Mouse (Mus musculus) liver, embryonic 15.5 days (tissue): ENCODE results near the gene Mast4. TPM values are rescaled to one million over a fixed set of nuclear protein-coding genes. Genes with fewer than 3 reads are reported as not detected.

Source experiments
- ATAC-seq: fragments of 200-750 bp; cut with Nextera tagmentation; 2 replicates; pipeline ENCODE4 v1.8.0; 2017; ENCODE audit warnings: moderate number of reproducible peaks, mild to moderate bottlenecking, moderate library complexity; ENCODE audit not compliant: insufficient read depth
- H3K27ac ChIP-seq: fragments of 300-500 bp; sonication (generic); replicated peaks from 2 replicates; pipeline ENCODE4 v1.5.1; 2015; ENCODE audit warnings: mild to moderate bottlenecking, inconsistent platforms
- H3K27me3 ChIP-seq: fragments of 300-500 bp; sonication (generic); 2 replicates; pipeline ENCODE4 v1.6.1; 2015; ENCODE audit warnings: mild to moderate bottlenecking, inconsistent platforms
- H3K36me3 ChIP-seq: fragments of 300-500 bp; sonication (generic); replicated peaks from 2 replicates; pipeline ENCODE4 v1.6.1; 2015; ENCODE audit warnings: moderate library complexity, mild to moderate bottlenecking, inconsistent platforms
- H3K4me1 ChIP-seq: fragments of 300-500 bp; sonication (generic); replicated peaks from 2 replicates; pipeline ENCODE4 v1.6.1; 2015; ENCODE audit warnings: inconsistent platforms
- H3K4me2 ChIP-seq: fragments of 300-500 bp; sonication (generic); 2 replicates; pipeline ENCODE4 v1.6.1; 2015; ENCODE audit warnings: moderate library complexity, mild to moderate bottlenecking, inconsistent platforms
- H3K4me3 ChIP-seq: fragments of 300-500 bp; sonication (generic); replicated peaks from 2 replicates; pipeline ENCODE4 v1.5.1; 2015; ENCODE audit warnings: mild to moderate bottlenecking, inconsistent platforms
- H3K9ac ChIP-seq: fragments of 300-500 bp; sonication (generic); 2 replicates; pipeline ENCODE4 v1.6.1; 2015; ENCODE audit warnings: moderate library complexity, mild to moderate bottlenecking, inconsistent platforms
- H3K9me3 ChIP-seq: fragments of 300-500 bp; sonication (generic); replicated peaks from 2 replicates; pipeline ENCODE4 v1.6.1; 2016; ENCODE audit warnings: inconsistent platforms
- WGBS: fragments of 180-500 bp; shearing (Covaris S2); methylation state at CpG from one replicate; pipeline ENCODE4 v1.1.7; 2015; ENCODE audit warnings: mixed read lengths; ENCODE audit not compliant: insufficient replicate concordance; 5-methylcytosine and 5-hydroxymethylcytosine counted together
- polyA plus RNA-seq: library from polyadenylated mRNA; unstranded; fragments of >200 nt; fragmentation: Nextera tagmentation; extraction: Ambion mirVana; gene quantifications from 2 replicates; pipeline ENCODE4 v1.2.1, GENCODE M21; 2015

The Mast4 gene
- polyA plus RNA-seq, 1 experiment from 2014 or later: 2.1 TPM

GRCm38 (mm10) chr13:103262061-103262460 is 72.2 kb downstream of the Mast4 start:
- Histone ChIP-seq H3K36me3 (no peaks in the 10 kb centered on the region), H3K9me3 (0 out of 2 replicates have a peak, but pooled peaks cover 3% of the 10 kb centered on the region), H3K27ac (no peak overlapping the region), H3K27me3 (no peaks in the 10 kb centered on the region), H3K9ac (no peak overlapping the region), H3K4me3 (no peak overlapping the region), H3K4me1 (no peaks in the 10 kb centered on the region), H3K4me2 (no peak overlapping the region)
- ATAC-seq: no peak
- 60% methylated on average over 3 of the region's 3 CpGs for WGBS

GRCm38 (mm10) chr13:103260414-103260813 is 73.9 kb downstream of the Mast4 start:
- 64% methylated on average over 3 of the region's 3 CpGs for WGBS
- no peaks in the 10 kb centered on the region for H3K27me3 ChIP-seq
- H3K27ac ChIP-seq: no peak overlapping the region
- H3K9ac ChIP-seq: no peak overlapping the region
- H3K4me3 ChIP-seq: no peak overlapping the region
- ATAC-seq: no peak
- no peaks in the 10 kb centered on the region for H3K4me1 ChIP-seq
- 0 out of 2 replicates have a peak, but pooled peaks cover 3% of the 10 kb centered on the region for H3K9me3 ChIP-seq
- H3K36me3 ChIP-seq: no peaks in the 10 kb centered on the region
- no peak overlapping the region for H3K4me2 ChIP-seq

- Histone ChIP-seq H3K27me3 (no peaks in the 10 kb centered on the region), H3K4me2 (no peak overlapping the region), H3K27ac (no peak overlapping the region), H3K4me3 (no peak overlapping the region), H3K4me1 (no peaks in the 10 kb centered on the region), H3K36me3 (no peaks in the 10 kb centered on the region), H3K9me3 (no peaks in the 10 kb centered on the region), H3K9ac (no peak overlapping the region)
- no peak for ATAC-seq
- WGBS: 47% methylated on average over 3 of the region's 3 CpGs
Observed at GRCm38 (mm10) chr13:103258106-103258505, 76.2 kb downstream of the Mast4 start.

- no peak for ATAC-seq
- no peaks in the 10 kb centered on the region for H3K27me3 ChIP-seq
- 51% methylated on average over 3 of the region's 3 CpGs for WGBS
- no peaks in the 10 kb centered on the region for H3K9me3 ChIP-seq
- no peak overlapping the region for H3K27ac ChIP-seq
- H3K9ac ChIP-seq: no peak overlapping the region
- H3K36me3 ChIP-seq: no peaks in the 10 kb centered on the region
- no peak overlapping the region for H3K4me3 ChIP-seq
- H3K4me1 ChIP-seq: no peaks in the 10 kb centered on the region
- H3K4me2 ChIP-seq: no peak overlapping the region
Observed at GRCm38 (mm10) chr13:103254861-103255260, 79.4 kb downstream of the Mast4 start.

GRCm38 (mm10) chr13:103253077-103253476 is 81.2 kb downstream of the Mast4 start:
- H3K9ac ChIP-seq: no peak overlapping the region
- no peak overlapping the region for H3K4me2 ChIP-seq
- no peaks in the 10 kb centered on the region for H3K9me3 ChIP-seq
- no peaks in the 10 kb centered on the region for H3K27me3 ChIP-seq
- no peak overlapping the region for H3K27ac ChIP-seq
- ATAC-seq: no peak
- no peak overlapping the region for H3K4me3 ChIP-seq
- H3K4me1 ChIP-seq: no peaks in the 10 kb centered on the region
- H3K36me3 ChIP-seq: no peaks in the 10 kb centered on the region
- 72% methylated on average over 6 of the region's 6 CpGs for WGBS

- WGBS: 42% methylated on average over 14 of the region's 14 CpGs
- Histone ChIP-seq H3K27me3 (no peaks in the 10 kb centered on the region), H3K4me2 (no peak overlapping the region), H3K9ac (no peak overlapping the region), H3K4me3 (no peak overlapping the region), H3K36me3 (no peaks in the 10 kb centered on the region), H3K9me3 (no peaks in the 10 kb centered on the region), H3K27ac (no peak overlapping the region), H3K4me1 (no peaks in the 10 kb centered on the region)
- no peak for ATAC-seq
Observed at GRCm38 (mm10) chr13:103248102-103249054, 85.9 kb downstream of the Mast4 start.

GRCm38 (mm10) chr13:103246973-103247718 is 87.2 kb downstream of the Mast4 start:
- Histone ChIP-seq H3K27me3 (no peaks in the 10 kb centered on the region), H3K4me2 (no peak overlapping the region), H3K9me3 (no peaks in the 10 kb centered on the region), H3K4me1 (no peaks in the 10 kb centered on the region), H3K4me3 (no peak overlapping the region), H3K27ac (no peak overlapping the region), H3K9ac (no peak overlapping the region), H3K36me3 (no peaks in the 10 kb centered on the region)
- ATAC-seq: no peak
- 58% methylated on average over 5 of the region's 5 CpGs for WGBS

- WGBS: 67% methylated on average over 5 of the region's 5 CpGs
- Histone ChIP-seq H3K4me1 (no peaks in the 10 kb centered on the region), H3K4me2 (no peak overlapping the region), H3K36me3 (no peaks in the 10 kb centered on the region), H3K9ac (no peak overlapping the region), H3K27me3 (no peaks in the 10 kb centered on the region), H3K4me3 (no peak overlapping the region), H3K9me3 (no peaks in the 10 kb centered on the region), H3K27ac (no peak overlapping the region)
- no peak for ATAC-seq
Observed at GRCm38 (mm10) chr13:103245431-103245830, 88.9 kb downstream of the Mast4 start.

- Histone ChIP-seq H3K9me3 (no peaks in the 10 kb centered on the region), H3K27ac (no peak overlapping the region), H3K4me3 (no peak overlapping the region), H3K36me3 (no peaks in the 10 kb centered on the region), H3K4me2 (no peak overlapping the region), H3K9ac (no peak overlapping the region), H3K4me1 (no peaks in the 10 kb centered on the region), H3K27me3 (no peaks in the 10 kb centered on the region)
- no peak for ATAC-seq
- WGBS: 57% methylated on average over 4 of the region's 4 CpGs
Observed at GRCm38 (mm10) chr13:103244053-103244452, 90.2 kb downstream of the Mast4 start.

GRCm38 (mm10) chr13:103241092-103241491 is 93.2 kb downstream of the Mast4 start:
- Histone ChIP-seq H3K4me1 (no peaks in the 10 kb centered on the region), H3K4me2 (no peak overlapping the region), H3K27ac (no peak overlapping the region), H3K4me3 (no peak overlapping the region), H3K27me3 (no peaks in the 10 kb centered on the region), H3K9ac (no peak overlapping the region), H3K36me3 (no peaks in the 10 kb centered on the region), H3K9me3 (no peaks in the 10 kb centered on the region)
- WGBS: 62% methylated on average over 4 of the region's 4 CpGs
- ATAC-seq: no peak

GRCm38 (mm10) chr13:103239654-103240053 is 94.6 kb downstream of the Mast4 start:
- H3K36me3 ChIP-seq: no peaks in the 10 kb centered on the region
- WGBS: 76% methylated on average over 8 of the region's 8 CpGs
- H3K9ac ChIP-seq: no peak overlapping the region
- no peak overlapping the region for H3K4me2 ChIP-seq
- no peaks in the 10 kb centered on the region for H3K9me3 ChIP-seq
- H3K27ac ChIP-seq: no peak overlapping the region
- no peaks in the 10 kb centered on the region for H3K27me3 ChIP-seq
- H3K4me1 ChIP-seq: no peaks in the 10 kb centered on the region
- no peak overlapping the region for H3K4me3 ChIP-seq
- ATAC-seq: no peak
